Mouse (Mus musculus) brain, embryonic 14.5 days (tissue): ENCODE data around the gene Acp5.

Source experiments
- CTCF ChIP-seq: fragments of 200-500 bp; IDR thresholded peaks from 2 replicates; pipeline ENCODE4 v1.5.1; 2012; ENCODE audit warnings: inconsistent platforms, mild to moderate bottlenecking, moderate library complexity, borderline replicate concordance; ENCODE audit not compliant: insufficient read depth, insufficient read length; ENCODE audit errors: extremely low read depth
- POLR2A ChIP-seq: fragments of 200-500 bp; IDR thresholded peaks from 2 replicates; pipeline ENCODE4 v1.6.1; 2012; ENCODE audit warnings: mild to moderate bottlenecking, inconsistent platforms, borderline replicate concordance; ENCODE audit not compliant: poor library complexity, insufficient read depth, insufficient read length, severe bottlenecking; ENCODE audit errors: extremely low read depth

- TF ChIP-seq CTCF (no peak), POLR2A (no peak)
These were observed 22.2 kb upstream of the Acp5 start for GRCm38 (mm10) chr9:22157516-22158265.
